Mouse (Mus musculus) liver, embryonic 11.5 days (tissue): ENCODE measurements at regions not wholly inside any gene's neighbourhood (a gene's known extent, or its start where the extent isn't known, plus 50 kb on each side); places are given as distances from the start of the nearest gene placed in this dataset.

Experiments used
- ATAC-seq: fragments of 200-750 bp; cut with Nextera tagmentation; replicated peaks from 2 replicates; pipeline ENCODE4 v1.8.0; 2017; ENCODE audit warnings: moderate number of reproducible peaks, mild to moderate bottlenecking, moderate TSS enrichment, moderate library complexity; ENCODE audit not compliant: low FRiP score
- DNase-seq: peaks from one replicate; pipeline ENCODE4 v3.0.0-alpha.2; 2017; ENCODE audit warnings: low spot score
- H3K27ac ChIP-seq: fragments of 300-500 bp; sonication (generic); 2 replicates; pipeline ENCODE4 v1.5.1; 2014; ENCODE audit warnings: mild to moderate bottlenecking, low read depth, low read length, control low read depth
- H3K27me3 ChIP-seq: fragments of 300-500 bp; sonication (generic); replicated peaks from 2 replicates; pipeline ENCODE4 v1.6.1; 2014; ENCODE audit warnings: low read length, mixed read lengths; ENCODE audit not compliant: control insufficient read depth, insufficient read depth
- H3K36me3 ChIP-seq: fragments of 300-500 bp; sonication (generic); 2 replicates; pipeline ENCODE4 v1.6.1; 2014; ENCODE audit warnings: mild to moderate bottlenecking, low read length, moderate library complexity, mixed read lengths; ENCODE audit not compliant: control insufficient read depth, insufficient read depth
- H3K4me1 ChIP-seq: fragments of 300-500 bp; sonication (generic); replicated peaks from 2 replicates; pipeline ENCODE4 v1.6.1; 2014; ENCODE audit warnings: low read length, mixed read lengths; ENCODE audit not compliant: control insufficient read depth, insufficient read depth
- H3K4me2 ChIP-seq: fragments of 300-500 bp; sonication (generic); 2 replicates; pipeline ENCODE4 v1.6.1; 2014; ENCODE audit warnings: mild to moderate bottlenecking, control low read depth, moderate library complexity
- H3K4me3 ChIP-seq: fragments of 300-500 bp; sonication (generic); 2 replicates; pipeline ENCODE4 v1.5.1; 2014; ENCODE audit warnings: low read depth, low read length, control low read depth
- H3K9ac ChIP-seq: fragments of 300-500 bp; sonication (generic); 2 replicates; pipeline ENCODE4 v1.6.1; 2014; ENCODE audit warnings: low read depth, low read length, control low read depth
- H3K9me3 ChIP-seq: fragments of 300-500 bp; sonication (generic); 2 replicates; pipeline ENCODE4 v1.6.1; 2016; ENCODE audit warnings: low read length, inconsistent platforms, mixed read lengths; ENCODE audit not compliant: control insufficient read depth
- WGBS: fragments of 180-500 bp; shearing (Covaris S2); extraction: QIAGEN DNeasy Blood & Tissue Kit; methylation state at CpG from one replicate; pipeline ENCODE4 v1.1.7; 2014; 5-methylcytosine and 5-hydroxymethylcytosine counted together

GRCm38 (mm10) chr15:61441734-61442398 is 519.1 kb upstream of the A1bg start:
- 75% methylated on average over 4 of the region's 4 CpGs for WGBS
- H3K4me1 ChIP-seq, result no peaks in the 10 kb centered on the region
- H3K9me3 ChIP-seq, result no peaks in the 10 kb centered on the region
- H3K27me3 ChIP-seq, result no peaks in the 10 kb centered on the region
- H3K36me3 ChIP-seq, result no peaks in the 10 kb centered on the region
- H3K4me2 ChIP-seq, result no peak overlapping the region
- no peak overlapping the region for H3K4me3 ChIP-seq
- no peak overlapping the region for H3K27ac ChIP-seq
- ATAC-seq, result no peak
- no peak for DNase-seq
- H3K9ac ChIP-seq, result no peak overlapping the region

DNA sequence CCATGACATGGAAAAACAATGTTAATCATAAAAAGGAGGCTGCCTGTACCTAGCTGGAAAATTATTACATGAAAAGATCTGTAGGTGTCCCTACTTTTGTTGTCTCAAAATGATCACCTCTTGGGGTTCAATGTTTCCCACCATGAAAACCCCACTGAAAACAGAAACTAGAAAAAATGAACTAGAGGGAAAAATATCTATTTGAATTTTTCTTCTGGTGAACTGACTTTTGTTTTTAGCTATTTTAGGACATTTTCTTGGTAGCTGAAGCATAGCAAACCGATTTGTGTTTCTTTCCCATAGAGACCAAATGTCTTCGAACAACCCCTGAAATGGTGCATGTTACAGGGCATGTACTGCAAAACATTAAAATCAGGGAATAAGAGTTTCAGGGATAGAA is 518.2 kb upstream of the A1bg start:
- no peak overlapping the region for H3K4me3 ChIP-seq
- ATAC-seq (no peak), DNase-seq (no peak)
- H3K4me2 ChIP-seq, result no peak overlapping the region
- 81% methylated on average over 2 of the region's 2 CpGs for WGBS
- no peaks in the 10 kb centered on the region for H3K4me1 ChIP-seq
- H3K27me3 ChIP-seq, result no peaks in the 10 kb centered on the region
- no peaks in the 10 kb centered on the region for H3K9me3 ChIP-seq
- no peaks in the 10 kb centered on the region for H3K36me3 ChIP-seq
- H3K9ac ChIP-seq, result no peak overlapping the region
- no peak overlapping the region for H3K27ac ChIP-seq

- no peak overlapping the region for H3K4me2 ChIP-seq
- no peak overlapping the region for H3K9ac ChIP-seq
- DNase-seq (no peak), ATAC-seq (no peak)
- H3K27ac ChIP-seq, result no peak overlapping the region
- 64% methylated on average over 2 of the region's 2 CpGs for WGBS
- no peaks in the 10 kb centered on the region for H3K36me3 ChIP-seq
- H3K4me3 ChIP-seq, result no peak overlapping the region
- no peaks in the 10 kb centered on the region for H3K9me3 ChIP-seq
- no peaks in the 10 kb centered on the region for H3K4me1 ChIP-seq
- no peaks in the 10 kb centered on the region for H3K27me3 ChIP-seq
Measured at GRCm38 (mm10) chr15:61440284-61440683, 517.5 kb upstream of the A1bg start.

GRCm38 (mm10) chr15:61439623-61440170 is 516.9 kb upstream of the A1bg start:
- no peaks in the 10 kb centered on the region for H3K27me3 ChIP-seq
- ATAC-seq (no peak), DNase-seq (no peak)
- no peaks in the 10 kb centered on the region for H3K9me3 ChIP-seq
- no peaks in the 10 kb centered on the region for H3K4me1 ChIP-seq
- no peak overlapping the region for H3K9ac ChIP-seq
- 81% methylated on average over 2 of the region's 2 CpGs for WGBS
- H3K4me3 ChIP-seq, result no peak overlapping the region
- H3K27ac ChIP-seq, result no peak overlapping the region
- H3K36me3 ChIP-seq, result no peaks in the 10 kb centered on the region
- H3K4me2 ChIP-seq, result no peak overlapping the region

GRCm38 (mm10) chr15:61428818-61429415 is 506.1 kb upstream of the A1bg start:
- 79% methylated on average over 2 of the region's 2 CpGs for WGBS
- Histone ChIP-seq H3K36me3 (no peaks in the 10 kb centered on the region), H3K9me3 (no peaks in the 10 kb centered on the region), H3K27me3 (no peaks in the 10 kb centered on the region), H3K4me1 (no peaks in the 10 kb centered on the region), H3K4me2 (no peak overlapping the region), H3K27ac (no peak overlapping the region), H3K9ac (no peak overlapping the region), H3K4me3 (no peak overlapping the region)
- no peak for DNase-seq
- ATAC-seq, result no peak

DNA sequence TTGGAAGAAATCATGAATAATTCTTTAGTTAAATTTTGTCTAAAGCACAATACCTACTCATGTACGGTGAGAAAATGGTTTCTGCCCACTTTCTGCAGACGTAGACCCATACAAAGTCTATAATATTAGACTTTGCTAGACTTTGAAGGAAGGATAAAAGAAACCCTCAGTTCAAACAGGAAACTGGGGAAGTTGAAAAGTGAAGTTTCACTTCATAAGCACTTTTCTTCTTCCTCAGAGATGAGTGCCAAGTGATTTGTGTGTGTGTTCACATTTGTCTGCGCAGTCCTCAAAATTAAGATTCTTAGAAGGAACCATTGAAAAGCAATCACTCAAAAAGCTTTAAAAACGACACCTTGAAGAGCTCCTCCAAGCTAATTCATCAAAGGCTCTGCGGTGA is 500.2 kb upstream of the A1bg start:
- Histone ChIP-seq H3K4me1 (no peaks in the 10 kb centered on the region), H3K9ac (no peak overlapping the region), H3K27me3 (no peaks in the 10 kb centered on the region), H3K36me3 (no peaks in the 10 kb centered on the region), H3K9me3 (no peaks in the 10 kb centered on the region), H3K27ac (no peak overlapping the region), H3K4me3 (no peak overlapping the region), H3K4me2 (no peak overlapping the region)
- DNase-seq (no peak), ATAC-seq (no peak)
- WGBS, result 78% methylated on average over 5 of the region's 5 CpGs

DNA sequence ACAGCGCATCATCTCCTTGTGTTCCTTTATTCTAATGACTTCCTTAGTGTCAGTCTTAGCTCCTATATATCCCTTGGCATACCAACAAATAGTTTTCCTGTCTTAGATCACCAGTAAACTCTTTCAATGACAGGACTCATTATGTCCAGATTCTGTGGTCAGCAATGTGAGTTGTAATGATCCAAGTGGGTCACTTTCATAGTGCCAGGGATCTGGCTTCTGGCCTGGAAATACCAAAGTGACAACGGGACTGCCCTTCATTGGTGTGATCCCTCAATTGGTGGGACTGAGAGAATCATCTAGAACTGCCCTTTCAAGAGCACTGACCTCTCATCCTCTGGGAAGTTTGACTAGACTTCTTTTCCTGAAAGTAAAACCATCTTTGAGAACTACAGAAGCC is 494.7 kb upstream of the A1bg start:
- ATAC-seq (no peak), DNase-seq (no peak)
- H3K27me3 ChIP-seq, result no peaks in the 10 kb centered on the region
- H3K9me3 ChIP-seq, result no peaks in the 10 kb centered on the region
- H3K36me3 ChIP-seq, result no peaks in the 10 kb centered on the region
- no peak overlapping the region for H3K4me3 ChIP-seq
- H3K4me1 ChIP-seq, result no peaks in the 10 kb centered on the region
- no peak overlapping the region for H3K4me2 ChIP-seq
- no peak overlapping the region for H3K27ac ChIP-seq
- no peak overlapping the region for H3K9ac ChIP-seq
- WGBS, result 85% methylated on average over 2 of the region's 2 CpGs

- no peaks in the 10 kb centered on the region for H3K9me3 ChIP-seq
- no peaks in the 10 kb centered on the region for H3K4me1 ChIP-seq
- no peak overlapping the region for H3K4me3 ChIP-seq
- WGBS, result 83% methylated on average over 3 of the region's 3 CpGs
- H3K36me3 ChIP-seq, result no peaks in the 10 kb centered on the region
- H3K4me2 ChIP-seq, result no peak overlapping the region
- no peak overlapping the region for H3K9ac ChIP-seq
- no peak overlapping the region for H3K27ac ChIP-seq
- DNase-seq, result no peak
- ATAC-seq, result no peak
- H3K27me3 ChIP-seq, result no peaks in the 10 kb centered on the region
Measured at GRCm38 (mm10) chr15:61416841-61417240, 494.0 kb upstream of the A1bg start.

- no peak overlapping the region for H3K9ac ChIP-seq
- H3K4me2 ChIP-seq, result no peak overlapping the region
- H3K4me1 ChIP-seq, result no peaks in the 10 kb centered on the region
- H3K36me3 ChIP-seq, result no peaks in the 10 kb centered on the region
- H3K4me3 ChIP-seq, result no peak overlapping the region
- WGBS, result 52% methylated on average over 1 of the region's 1 CpGs
- no peaks in the 10 kb centered on the region for H3K27me3 ChIP-seq
- no peaks in the 10 kb centered on the region for H3K9me3 ChIP-seq
- H3K27ac ChIP-seq, result no peak overlapping the region
- ATAC-seq, result no peak
- no peak for DNase-seq
Measured at GRCm38 (mm10) chr15:61415626-61416025, 492.8 kb upstream of the A1bg start.
